Mouse (Mus musculus) CH12.LX (cell line): Measurements from ENCODE around the gene Gpx3. TPM values are rescaled to one million over a fixed set of nuclear protein-coding genes. Genes with fewer than 3 reads are reported as not detected.

Source experiments
- DNase-seq: peaks from one replicate; pipeline ENCODE4 v3.0.0-alpha.2; 2013; ENCODE audit errors: extremely low read depth
- H3K27ac ChIP-seq: 2 replicates; pipeline ENCODE4 v1.5.1; 2012; ENCODE audit warnings: low read depth, mild to moderate bottlenecking, control low read depth, moderate library complexity; ENCODE audit not compliant: insufficient read depth
- H3K27me3 ChIP-seq: replicated peaks from 2 replicates; pipeline ENCODE3; 2012; ENCODE audit warnings: inconsistent platforms
- H3K36me3 ChIP-seq, 2 experiments: replicated peaks in 1 of 2; 2 replicates each; pipeline versions ENCODE3 to v1.6.1; 2012; ENCODE audit warnings: inconsistent platforms in 1 of 2, low read length in 1 of 2, mild to moderate bottlenecking in 1 of 2, mixed read lengths in 1 of 2, moderate library complexity in 1 of 2; ENCODE audit not compliant: control insufficient read depth in 1 of 2, insufficient read depth in 1 of 2
- H3K4me1 ChIP-seq, 2 experiments: 2 replicates each; pipeline ENCODE4 v1.6.1; 2012; ENCODE audit warnings: inconsistent platforms in 1 of 2, moderate library complexity in 1 of 2; ENCODE audit not compliant: insufficient read depth in 2 of 2, control insufficient read depth in 1 of 2
- H3K4me2 ChIP-seq: 2 replicates; pipeline ENCODE4 v1.6.1; 2012; ENCODE audit warnings: low read depth, mild to moderate bottlenecking, control low read depth; ENCODE audit not compliant: poor library complexity, insufficient read depth, severe bottlenecking
- H3K4me3 ChIP-seq, 3 experiments: fragments of 150-350 bp in 1 of 3; sonication (generic) in 1 of 3; replicated peaks in 1 of 3; 2 replicates each; pipeline versions ENCODE3 to v1.5.1; 2011 to 2012; ENCODE audit warnings: low read depth in 2 of 3, low read length in 2 of 3, mild to moderate bottlenecking in 2 of 3, moderate library complexity in 2 of 3, control low read depth in 1 of 3, improper control_type of control experiment in 1 of 3, inconsistent platforms in 1 of 3, mixed read lengths in 1 of 3; ENCODE audit not compliant: poor library complexity in 1 of 3
- H3K79me2 ChIP-seq: replicated peaks from 2 replicates; pipeline ENCODE4 v1.6.1; 2012; ENCODE audit warnings: mild to moderate bottlenecking, moderate library complexity; ENCODE audit not compliant: control insufficient read depth, poor library complexity, insufficient read depth, severe bottlenecking; ENCODE audit errors: extremely low read depth
- H3K9ac ChIP-seq: 2 replicates; pipeline ENCODE4 v1.6.1; 2012; ENCODE audit warnings: low read depth, mild to moderate bottlenecking, control low read depth, moderate library complexity; ENCODE audit not compliant: insufficient read depth
- H3K9me3 ChIP-seq: replicated peaks from 2 replicates; pipeline ENCODE3; 2012; ENCODE audit warnings: low read length, inconsistent platforms, mixed read lengths
- BHLHE40 ChIP-seq: IDR thresholded peaks from 2 replicates; pipeline ENCODE4 v1.6.1; 2011; ENCODE audit warnings: mild to moderate bottlenecking, low read depth, low read length, improper control_type of control experiment
- CHD1 ChIP-seq: IDR thresholded peaks from 2 replicates; pipeline ENCODE4 v1.6.1; 2012; ENCODE audit warnings: low read depth, low read length, improper control_type of control experiment, inconsistent platforms
- CHD2 ChIP-seq: IDR thresholded peaks from 2 replicates; pipeline ENCODE4 v1.6.1; 2011; ENCODE audit warnings: low read length, improper control_type of control experiment
- ELF1 ChIP-seq: IDR thresholded peaks from 2 replicates; pipeline ENCODE4 v1.6.1; 2014; ENCODE audit warnings: low read depth, mild to moderate bottlenecking, inconsistent platforms, low read length, improper control_type of control experiment
- ETS1 ChIP-seq: conservative IDR thresholded peaks from 2 replicates; pipeline ENCODE4 v1.6.1; 2012; ENCODE audit warnings: low read depth, mild to moderate bottlenecking, inconsistent platforms, low read length, improper control_type of control experiment, moderate library complexity
- HCFC1 ChIP-seq: IDR thresholded peaks from 2 replicates; pipeline ENCODE4 v1.6.1; 2012; ENCODE audit warnings: low read depth, mild to moderate bottlenecking, inconsistent platforms, low read length, improper control_type of control experiment
- IRF4 ChIP-seq: IDR thresholded peaks from 2 replicates; pipeline ENCODE4 v1.6.1; 2014; ENCODE audit warnings: low read depth, mild to moderate bottlenecking, inconsistent platforms, low read length, improper control_type of control experiment
- MAX ChIP-seq: IDR thresholded peaks from 2 replicates; pipeline ENCODE4 v1.6.1; 2011; ENCODE audit warnings: low read length, improper control_type of control experiment
- MAZ ChIP-seq: IDR thresholded peaks from 2 replicates; pipeline ENCODE4 v1.6.1; 2012; ENCODE audit warnings: low read depth, mild to moderate bottlenecking, inconsistent platforms, low read length, improper control_type of control experiment, moderate library complexity
- MEF2A ChIP-seq: IDR thresholded peaks from 2 replicates; pipeline ENCODE4 v1.6.1; 2014; ENCODE audit warnings: low read depth, mild to moderate bottlenecking, inconsistent platforms, low read length, improper control_type of control experiment, borderline replicate concordance
- MXI1 ChIP-seq: IDR thresholded peaks from 2 replicates; pipeline ENCODE4 v1.6.1; 2011; ENCODE audit warnings: mild to moderate bottlenecking, low read depth, low read length, improper control_type of control experiment
- NELFE ChIP-seq: IDR thresholded peaks from 2 replicates; pipeline ENCODE4 v1.6.1; 2011; ENCODE audit warnings: low read depth, low read length, improper control_type of control experiment
- NRF1 ChIP-seq: IDR thresholded peaks from 2 replicates; pipeline ENCODE4 v1.6.1; 2014; ENCODE audit warnings: low read depth, mild to moderate bottlenecking, inconsistent platforms, low read length, improper control_type of control experiment, moderate library complexity
- PAX5 ChIP-seq: IDR thresholded peaks from 2 replicates; pipeline ENCODE4 v1.6.1; 2012; ENCODE audit warnings: low read length, inconsistent platforms, mixed read lengths
- POLR2A ChIP-seq: IDR thresholded peaks from 2 replicates; pipeline ENCODE4 v1.6.1; 2011; ENCODE audit warnings: low read depth, mild to moderate bottlenecking, improper control_type of control experiment, low read length
- RAD21 ChIP-seq: IDR thresholded peaks from 2 replicates; pipeline ENCODE4 v1.6.1; 2011; ENCODE audit warnings: low read depth, mild to moderate bottlenecking, low read length, improper control_type of control experiment, moderate library complexity
- RCOR1 ChIP-seq: conservative IDR thresholded peaks from 2 replicates; pipeline ENCODE4 v1.6.1; 2012; ENCODE audit warnings: low read depth, mild to moderate bottlenecking, inconsistent platforms, low read length, improper control_type of control experiment
- SIN3A ChIP-seq: IDR thresholded peaks from 2 replicates; pipeline ENCODE4 v1.6.1; 2012; ENCODE audit warnings: low read length, improper control_type of control experiment, inconsistent platforms
- SMC3 ChIP-seq: IDR thresholded peaks from 2 replicates; pipeline ENCODE4 v1.6.1; 2011; ENCODE audit warnings: low read depth, low read length, improper control_type of control experiment
- TBP ChIP-seq: conservative IDR thresholded peaks from 2 replicates; pipeline ENCODE4 v1.6.1; 2011; ENCODE audit warnings: low read depth, low read length, improper control_type of control experiment
- TCF12 ChIP-seq: IDR thresholded peaks from 2 replicates; pipeline ENCODE4 v1.6.1; 2014; ENCODE audit warnings: low read depth, mild to moderate bottlenecking, inconsistent platforms, low read length, improper control_type of control experiment
- UBTF ChIP-seq: IDR thresholded peaks from 2 replicates; pipeline ENCODE4 v1.6.1; 2012; ENCODE audit warnings: low read depth, mild to moderate bottlenecking, inconsistent platforms, low read length, improper control_type of control experiment, moderate library complexity
- USF1 ChIP-seq: IDR thresholded peaks from 2 replicates; pipeline ENCODE4 v1.6.1; 2014; ENCODE audit warnings: low read depth, mild to moderate bottlenecking, inconsistent platforms, low read length, improper control_type of control experiment
- ZC3H11A ChIP-seq: IDR thresholded peaks from 2 replicates; pipeline ENCODE4 v1.6.1; 2012; ENCODE audit warnings: low read depth, mild to moderate bottlenecking, inconsistent platforms, low read length, improper control_type of control experiment
- ZKSCAN1 ChIP-seq: IDR thresholded peaks from 2 replicates; pipeline ENCODE4 v1.6.1; 2012; ENCODE audit warnings: low read depth, inconsistent platforms, low read length, improper control_type of control experiment, borderline replicate concordance
- ZNF384 ChIP-seq: IDR thresholded peaks from 2 replicates; pipeline ENCODE4 v1.6.1; 2012; ENCODE audit warnings: low read depth, low read length, improper control_type of control experiment, inconsistent platforms
- dilution Hi-C: fragments of 300-500 bp; cut with MboI; formaldehyde crosslinking; loops from 2 replicates; pipeline ENCODE4 v1.14.3; 2020; ENCODE audit warnings: low sequenced_read_pairs; ENCODE audit not compliant: extremely low pct_unique_long_range_greater_than_20kb, extremely low pct_ligation_motif_present
- in situ Hi-C: fragments of 300-500 bp; cut with MboI; formaldehyde crosslinking; loops from 3 replicates; pipeline ENCODE4 v1.14.3; 2019; ENCODE audit warnings: low sequenced_read_pairs, low pct_ligation_motif_present, low pct_unique_long_range_greater_than_20kb, mixed read lengths
- polyA plus RNA-seq: library from polyadenylated mRNA; unstranded; fragments of >175 nt; gene quantifications from 2 replicates; pipeline ENCODE4 v1.2.1, GENCODE M21; 2012; ENCODE audit warnings: low read depth; ENCODE audit not compliant: insufficient read length
- total RNA-seq, 2 experiments: library from RNA; depleted of rRNA; stranded (reverse); fragments of 300-350 nt in 1 of 2; fragments of >200 nt in 1 of 2; gene quantifications; 2 replicates each; pipeline ENCODE4 v1.2.3; 2012 to 2014

Gpx3 gene
- total and polyA plus RNA-seq, 3 experiments = 0.63 TPM; not detected in 2

GRCm38 (mm10) chr11:54911671-54912502 is 9.6 kb downstream of the Gpx3 start:
- no peak overlapping the region for H3K27ac ChIP-seq
- TF ChIP-seq RCOR1 (no peak), HCFC1 (no peak), SMC3 (no peak), IRF4 (no peak), ZC3H11A (no peak), MAX (no peak), USF1 (no peak), ELF1 (no peak), MEF2A (no peak), ETS1 (no peak), NELFE (no peak), SIN3A (no peak), PAX5 (no peak), TBP (no peak), UBTF (no peak), MXI1 (no peak), ZNF384 (no peak), BHLHE40 (no peak)
- no peak overlapping the region for H3K4me2 ChIP-seq
- peaks cover 82 to 99% of the 10 kb centered on the region in 2 experiments for H3K36me3 ChIP-seq
- H3K9me3 ChIP-seq = no peaks in the 10 kb centered on the region
- H3K4me1 ChIP-seq = 0 out of 4 replicates have a peak, but pooled peaks cover 0 to under 1% of the 10 kb centered on the region in 2 experiments
- no peak overlapping the region for H3K4me3 ChIP-seq
- in situ Hi-C loops (no loop called here), dilution Hi-C loops (no loop called here)
- no peaks in the 10 kb centered on the region for H3K27me3 ChIP-seq
- no peak overlapping the region for H3K9ac ChIP-seq
- DNase-seq = no peak
- H3K79me2 ChIP-seq = no peaks in the 10 kb centered on the region

GRCm38 (mm10) chr11:54912503-54913316 is 10.5 kb downstream of the Gpx3 start:
- dilution Hi-C loops (no loop called here), in situ Hi-C loops (no loop called here)
- H3K4me2 ChIP-seq = no peak overlapping the region
- H3K9me3 ChIP-seq = no peaks in the 10 kb centered on the region
- no peak overlapping the region for H3K27ac ChIP-seq
- H3K4me3 ChIP-seq = no peak overlapping the region
- peaks cover 90 to 99% of the 10 kb centered on the region in 2 experiments for H3K36me3 ChIP-seq
- TF ChIP-seq POLR2A (no peak), CHD2 (no peak), IRF4 (no peak), ZKSCAN1 (no peak), NRF1 (no peak), CHD1 (no peak), TBP (no peak), TCF12 (no peak), RCOR1 (no peak), RAD21 (no peak), MAZ (no peak)
- H3K4me1 ChIP-seq = peaks cover 0 to 9% of the 10 kb centered on the region in 2 experiments; a peak in 2 of 4 replicates
- H3K9ac ChIP-seq = no peak overlapping the region
- H3K79me2 ChIP-seq = no peaks in the 10 kb centered on the region
- no peak for DNase-seq
- no peaks in the 10 kb centered on the region for H3K27me3 ChIP-seq
